Mouse (Mus musculus): Measurements from ENCODE around the gene Khdrbs1.
"Not testable (repeated sequence)": the region's sequence is repeated elsewhere in the genome, so short reads cannot be mapped to it uniquely, and the experiment has no call there.

The Khdrbs1 gene

DNA sequence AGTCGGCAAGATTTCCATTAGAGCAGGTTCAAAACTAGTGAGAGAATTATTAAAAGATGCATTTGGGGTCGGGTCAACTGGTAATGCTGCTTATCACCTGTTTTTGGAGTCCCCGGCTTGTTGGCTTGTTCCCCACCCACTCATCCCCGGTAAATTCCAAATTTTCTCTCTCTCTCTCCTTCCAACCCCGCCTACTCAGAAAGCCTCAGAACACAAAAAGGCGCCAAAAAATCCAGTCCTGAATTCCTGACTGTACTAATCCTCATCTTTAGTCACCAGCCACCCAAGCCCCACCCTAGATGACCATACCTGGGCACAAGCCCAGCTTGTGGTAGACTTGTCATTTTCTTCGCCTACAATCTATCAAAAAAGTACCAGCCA is 897 bp upstream of the Khdrbs1 start:
- DNase-seq, result no peak

DNA sequence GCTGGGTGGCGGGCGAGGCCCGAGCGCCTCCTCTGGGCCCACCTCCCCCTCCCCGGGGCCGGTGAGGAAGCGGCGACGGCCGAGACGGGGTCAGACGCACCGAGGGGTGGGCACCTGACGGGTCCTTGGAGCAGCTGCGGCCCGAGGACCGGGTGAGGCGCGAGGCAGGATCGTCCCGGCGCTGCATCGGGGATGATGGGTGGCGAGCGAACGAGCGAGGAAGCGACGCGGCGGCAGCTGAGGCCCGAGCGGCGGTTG is 200 bp downstream of the Khdrbs1 start:
- DNase-seq, result no peak

DNA sequence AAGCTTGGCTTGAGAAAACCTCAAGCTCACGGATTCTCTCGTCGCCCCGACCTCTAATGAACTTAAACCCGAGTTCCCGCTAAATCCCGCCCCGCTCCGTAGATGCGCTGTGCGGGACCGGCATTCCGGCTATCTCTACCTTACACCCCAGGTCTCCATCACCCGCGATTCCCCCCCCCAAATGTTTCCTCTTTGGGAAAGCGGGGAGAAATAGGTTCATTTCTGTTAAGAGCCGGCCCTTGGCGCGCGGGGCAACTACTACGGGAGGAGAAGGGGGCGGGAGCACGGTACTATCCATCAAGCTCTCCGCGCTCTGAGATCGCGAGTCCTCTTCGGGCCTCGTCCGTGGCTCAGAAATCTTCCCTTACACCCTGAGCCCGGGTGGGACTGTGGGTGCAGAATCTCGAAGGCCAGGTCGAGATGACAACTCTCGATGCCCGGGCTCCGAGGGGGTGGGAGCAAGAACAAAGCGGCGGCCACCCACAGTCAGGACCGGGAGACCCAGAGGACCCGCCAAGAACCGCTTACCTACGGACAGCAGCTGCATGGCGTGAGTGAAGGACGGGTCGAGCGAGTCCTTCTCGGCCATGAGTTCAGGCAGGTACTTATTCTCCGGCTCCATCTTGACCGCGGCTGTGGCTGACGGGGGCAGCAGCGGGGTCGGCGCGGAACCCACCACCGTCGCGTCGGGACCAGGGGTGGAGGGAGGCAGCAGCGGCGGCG is 691 bp downstream of the Khdrbs1 start:
- peak; percentile 47 for DNase-seq

DNA sequence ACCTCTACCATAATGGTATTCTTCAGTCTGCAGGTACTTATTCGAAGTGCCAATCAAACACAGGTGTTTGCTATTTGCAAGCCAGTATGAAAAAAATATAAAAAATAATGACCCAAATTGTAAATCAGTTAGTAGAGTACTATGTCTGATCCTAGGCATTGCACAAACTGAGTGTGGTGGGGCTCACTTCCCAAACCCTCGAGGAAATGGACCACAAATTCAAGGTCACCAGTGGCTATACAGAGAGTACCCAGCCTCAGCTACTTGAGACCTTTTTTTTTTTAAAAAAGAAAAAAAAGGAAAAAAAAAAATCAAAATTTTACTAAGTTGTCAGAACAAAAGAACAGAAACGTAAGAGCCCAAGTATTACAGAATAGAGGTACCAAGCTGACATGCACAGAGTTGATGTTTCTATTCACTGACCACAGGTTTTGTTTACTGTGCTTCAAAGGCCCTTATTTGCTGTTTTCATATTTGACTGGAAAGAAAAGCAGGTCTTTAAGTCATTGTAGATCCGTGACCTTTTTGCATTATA is 2.9 kb downstream of the Khdrbs1 start:
- no peak for DNase-seq

DNA sequence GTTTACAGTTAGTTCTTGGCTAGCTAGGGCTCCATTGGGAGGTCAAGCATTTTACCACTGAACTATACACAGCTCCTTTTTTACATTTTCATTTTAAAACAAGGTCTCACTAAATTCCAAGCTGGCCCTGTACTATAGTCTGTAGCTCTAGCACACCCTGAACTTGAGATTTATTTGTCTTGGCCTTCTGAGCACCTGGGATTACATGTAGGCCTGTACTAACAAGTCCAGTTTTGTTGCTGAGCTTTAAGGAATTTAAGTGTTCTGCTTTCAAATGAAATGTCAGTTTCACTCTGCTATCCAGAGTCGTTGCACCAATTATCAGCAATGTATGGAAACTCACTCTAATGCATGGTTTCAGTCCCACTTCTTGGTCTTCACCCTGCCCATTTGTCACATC is 5.9 kb downstream of the Khdrbs1 start:
- no peak for DNase-seq

DNA sequence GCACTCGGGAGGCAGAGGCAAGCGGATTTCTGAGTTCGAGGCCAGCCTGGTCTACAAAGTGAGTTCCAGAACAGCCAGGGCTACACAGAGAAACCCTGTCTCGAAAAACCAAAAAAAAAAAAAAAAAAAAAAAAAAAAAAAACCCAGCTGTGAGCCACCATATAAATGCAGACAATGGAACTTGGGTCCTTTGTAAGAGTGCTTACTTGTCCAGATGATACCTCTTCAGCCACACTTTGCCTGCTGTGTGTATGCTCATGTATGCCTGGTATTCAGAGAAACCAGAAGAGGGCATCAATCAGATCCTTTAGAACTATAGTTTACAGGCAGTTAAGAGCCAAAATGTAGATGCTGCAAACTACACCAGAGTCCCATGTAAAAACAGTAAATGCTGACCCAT is 6.6 kb downstream of the Khdrbs1 start:
- DNase-seq, result not testable (repeated sequence)

DNA sequence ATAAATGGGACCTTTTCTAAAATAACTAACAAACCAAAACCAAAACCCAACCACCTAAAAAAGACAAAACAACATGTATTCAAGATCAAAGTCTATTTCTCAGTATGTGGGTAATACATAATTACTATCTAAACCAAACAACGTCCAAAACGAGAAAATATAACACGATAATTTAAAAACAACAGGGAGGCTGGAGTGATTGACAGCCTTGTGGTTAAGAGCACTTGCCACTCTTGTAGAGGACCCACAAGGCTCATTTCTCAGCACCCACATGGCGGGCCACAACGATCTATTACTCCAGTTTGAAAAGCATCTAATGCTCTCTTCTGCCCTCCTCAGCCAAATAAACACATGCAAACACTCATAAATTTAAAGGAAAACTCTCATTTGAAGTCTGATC is 10.7 kb downstream of the Khdrbs1 start:
- DNase-seq, result no peak

DNA sequence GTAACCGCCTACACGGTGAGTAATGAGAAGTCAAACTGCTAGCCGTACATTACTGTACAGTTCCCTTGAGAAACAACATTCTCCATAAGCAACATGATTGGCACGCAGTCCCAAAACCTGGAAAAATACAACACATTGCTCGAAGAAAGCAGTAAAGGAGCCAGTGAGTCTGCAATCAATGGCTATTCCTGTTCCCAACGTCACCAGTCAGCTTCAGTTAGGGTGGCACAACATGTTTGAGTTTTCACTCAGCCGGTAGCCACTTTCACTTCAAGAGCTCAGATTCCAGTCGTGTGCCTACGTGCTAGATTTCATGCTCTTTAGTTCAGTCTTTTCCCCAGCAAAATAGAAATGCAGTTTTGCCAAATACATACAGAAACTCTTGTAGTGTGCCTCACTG is 25.8 kb downstream of the Khdrbs1 start:
- DNase-seq, result no peak

DNA sequence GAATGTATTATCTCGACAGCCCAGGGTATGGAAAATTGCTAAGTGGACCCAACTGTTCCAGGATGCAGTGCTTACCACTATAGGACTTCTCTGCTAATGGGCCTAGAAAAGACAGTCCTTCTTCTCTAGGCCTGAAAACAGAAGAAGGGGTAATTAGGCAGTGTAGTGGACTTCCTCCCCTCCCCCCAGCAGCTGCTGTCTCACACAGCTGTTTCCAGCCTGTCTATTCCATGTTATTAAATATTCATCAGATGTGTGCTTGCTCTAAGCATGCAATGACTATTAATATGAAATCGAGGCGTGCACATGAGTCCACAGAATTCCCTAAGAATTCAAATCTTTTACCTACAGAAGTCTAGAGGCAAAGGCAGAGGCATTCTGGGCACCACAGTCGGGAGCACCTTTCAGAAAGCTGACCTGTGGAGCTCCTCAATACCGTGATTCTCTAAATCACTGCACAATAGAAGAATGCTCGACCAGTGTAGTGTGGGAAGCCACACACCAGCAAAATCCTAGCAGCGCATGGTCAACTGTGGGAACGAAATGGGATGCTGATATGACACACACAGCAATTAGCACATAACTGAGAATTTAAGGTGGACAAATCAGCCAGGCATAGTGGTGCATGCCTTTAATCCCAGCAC is 32.5 kb downstream of the Khdrbs1 start:
- peak; percentile 70 for DNase-seq

DNA sequence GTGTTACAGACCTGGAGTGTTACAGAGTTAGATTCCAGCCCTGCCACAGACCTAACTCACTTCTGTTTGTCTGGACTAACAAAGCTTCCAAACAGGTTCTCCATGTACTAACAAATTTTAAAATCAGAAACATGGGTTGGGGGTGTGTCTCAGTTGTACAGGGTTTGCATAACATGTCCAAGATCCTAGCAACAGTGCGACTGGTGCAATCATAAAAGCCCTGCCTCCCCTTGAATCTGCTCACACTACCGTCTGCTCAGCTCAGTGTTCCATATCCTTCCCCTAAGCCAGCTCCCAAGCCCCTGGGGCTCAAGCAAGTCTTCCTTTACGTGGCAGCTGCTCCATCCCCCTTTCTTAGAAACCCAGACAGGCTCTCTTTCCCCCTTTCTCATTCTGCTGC is 35.4 kb downstream of the Khdrbs1 start:
- DNase-seq, result no peak

DNA sequence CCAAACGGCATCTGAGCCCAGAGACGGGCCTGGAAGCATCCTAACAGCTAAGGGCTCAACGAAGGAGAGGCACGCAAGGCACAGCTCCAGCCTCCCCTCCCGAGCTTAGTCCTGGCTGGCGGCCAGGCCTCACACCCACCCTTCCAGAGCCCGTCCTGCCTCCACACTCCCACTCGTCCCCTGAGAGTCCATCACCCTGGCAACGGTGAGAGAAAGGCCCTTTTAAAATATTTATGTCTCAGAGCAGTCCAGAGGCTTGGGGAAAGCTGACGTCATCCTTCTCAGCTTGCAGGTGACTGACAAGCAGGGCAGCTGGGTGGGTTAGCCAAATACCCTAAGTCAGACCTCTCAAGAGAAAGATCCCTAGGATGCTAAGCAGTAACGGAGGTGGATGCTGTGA is 39.6 kb downstream of the Khdrbs1 start:
- peak; percentile 68 for DNase-seq

DNA sequence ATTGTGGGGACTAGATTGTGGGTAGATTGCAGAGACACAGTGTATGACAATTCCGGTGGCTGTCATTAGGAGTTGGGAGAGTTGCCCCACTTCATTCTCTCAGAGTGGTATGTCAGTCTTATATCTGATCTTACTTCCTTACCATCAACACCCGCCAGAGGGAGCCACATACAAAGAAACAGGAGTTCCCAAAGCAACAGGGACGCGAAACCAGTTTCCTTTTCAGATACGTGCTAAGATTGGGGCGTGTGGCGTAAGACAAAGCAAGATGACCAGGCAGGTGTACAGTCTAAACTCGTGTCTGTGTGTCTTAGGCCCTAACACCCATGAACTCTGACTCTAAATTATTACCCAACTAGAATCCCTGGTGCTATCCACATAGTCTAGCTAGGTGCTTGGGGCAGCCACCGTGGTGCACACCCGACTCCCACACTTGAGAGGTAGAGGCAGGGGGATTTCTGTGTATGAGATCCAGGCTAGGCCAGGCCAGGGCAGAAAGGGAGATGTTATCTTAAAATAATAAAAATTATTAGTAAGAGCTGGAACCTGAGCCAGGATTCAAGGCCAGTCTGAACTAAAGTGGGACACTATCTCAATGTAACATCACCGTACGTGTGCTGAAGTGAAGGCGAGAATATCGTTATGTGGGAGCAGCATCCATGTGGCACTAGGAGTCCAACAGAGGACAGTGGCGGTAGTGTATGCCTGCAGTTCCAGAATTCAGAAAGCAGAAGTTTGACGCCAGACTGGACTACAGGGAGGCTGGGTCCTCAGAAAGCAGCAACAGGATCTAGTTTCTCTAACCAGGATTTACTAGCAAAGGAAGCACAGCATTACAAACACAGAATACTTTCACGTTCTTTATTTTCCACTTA is 40.4 kb downstream of the Khdrbs1 start:
- DNase-seq, result peak; percentile 92

DNA sequence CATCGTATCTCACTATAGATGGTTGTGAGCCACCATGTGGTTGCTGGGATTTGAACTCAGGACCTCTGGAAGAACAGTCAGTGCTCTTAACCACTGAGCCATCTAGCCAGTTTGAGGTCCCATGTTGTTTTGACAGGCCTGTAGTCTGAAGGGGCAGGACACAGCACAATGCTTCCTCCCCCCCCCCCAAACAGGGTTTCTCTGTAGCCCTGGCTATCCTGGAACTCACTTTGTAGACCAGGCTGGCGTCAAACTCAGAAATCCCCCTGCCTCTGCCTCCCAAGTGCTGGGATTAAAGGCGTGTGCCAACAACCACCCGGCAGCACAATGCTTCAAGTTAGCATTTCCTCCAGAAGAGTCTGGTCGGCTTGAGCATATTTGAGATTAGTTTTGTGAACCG is 41.4 kb downstream of the Khdrbs1 start:
- DNase-seq, result not testable (repeated sequence)

DNA sequence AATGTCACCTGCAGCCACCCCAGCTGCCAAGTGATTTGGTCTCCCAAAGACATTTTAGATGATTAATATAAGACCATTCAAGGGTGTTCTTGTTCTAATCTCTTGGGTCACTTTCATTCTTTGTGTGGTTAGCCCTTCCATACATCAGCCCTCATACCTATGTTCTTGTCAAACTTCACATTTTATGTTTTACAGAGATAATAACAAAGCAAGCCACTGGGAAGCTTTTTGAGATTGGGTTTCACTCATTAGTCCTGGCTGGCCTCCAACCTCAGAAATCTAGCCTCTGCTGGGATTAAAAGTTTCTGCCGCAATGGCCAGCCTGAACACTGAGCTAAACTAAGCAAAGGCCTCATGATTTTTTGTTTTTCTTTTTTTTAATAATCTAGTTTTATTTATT is 41.9 kb downstream of the Khdrbs1 start:
- no peak for DNase-seq

DNA sequence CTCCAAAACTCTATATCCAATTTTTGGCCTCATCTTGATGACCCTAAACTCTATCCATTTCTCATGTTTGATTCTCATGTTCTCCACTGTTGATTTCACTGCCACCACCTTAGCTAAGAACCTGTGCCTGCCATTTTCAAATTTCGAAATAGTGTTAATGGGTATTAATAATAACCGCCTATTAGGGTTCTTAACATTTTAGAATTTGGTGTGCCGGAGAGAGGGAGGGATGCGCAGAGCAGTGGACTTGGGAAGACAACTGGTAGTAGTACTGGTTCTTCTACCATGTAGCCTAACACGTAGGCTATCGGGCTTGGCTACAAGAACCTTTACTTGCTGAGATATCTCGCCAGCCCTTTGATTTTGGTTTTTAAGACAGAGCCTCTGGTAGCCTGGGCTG is 44.9 kb downstream of the Khdrbs1 start:
- DNase-seq, result no peak

DNA sequence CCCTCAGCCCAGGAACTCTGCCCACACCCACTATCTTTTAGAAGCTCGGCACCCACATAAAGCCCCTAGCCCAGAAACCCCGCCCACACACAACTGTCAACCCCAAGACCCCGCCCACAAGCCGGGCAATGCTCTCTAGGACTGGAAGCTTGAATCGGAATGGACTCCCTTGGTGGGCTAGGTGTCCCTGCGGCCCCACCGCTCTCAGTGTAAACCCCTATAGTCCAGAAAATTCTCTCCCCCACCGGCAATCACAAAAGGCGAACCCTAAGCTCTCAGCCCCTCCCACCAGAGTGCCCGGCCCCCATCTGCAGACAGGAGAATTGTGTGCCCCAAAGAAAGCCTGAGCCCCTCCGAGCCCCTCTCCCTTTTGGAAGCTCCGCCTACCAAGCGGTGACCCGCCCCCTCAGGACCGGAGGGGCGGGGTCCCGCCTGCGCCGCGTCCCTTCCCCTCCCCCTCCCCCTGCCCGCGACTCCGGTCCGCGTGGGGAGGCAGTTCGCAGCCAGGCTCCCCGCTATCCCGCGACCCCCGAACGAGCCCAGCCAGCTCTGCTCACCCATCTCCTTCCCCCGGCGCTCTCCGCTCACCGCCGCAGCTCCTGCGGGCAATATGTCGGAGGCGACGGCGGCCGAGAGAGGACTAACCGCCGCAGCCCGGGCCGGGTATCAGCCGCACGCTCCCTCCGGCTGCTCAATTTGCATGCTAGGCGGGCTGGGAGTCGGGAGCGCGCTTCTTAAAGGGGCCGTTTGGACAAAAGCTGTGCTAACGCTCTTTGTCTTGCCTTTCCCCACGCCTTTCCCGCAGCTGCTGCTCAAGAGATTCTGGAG is 45.7 kb downstream of the Khdrbs1 start, which contains the start of gene Tmem39b:
Gene Tmem39b (minus strand): TSS at position 681 of the 828 bp plus-strand sequence.
- DNase-seq, result peak; percentile 97

DNA sequence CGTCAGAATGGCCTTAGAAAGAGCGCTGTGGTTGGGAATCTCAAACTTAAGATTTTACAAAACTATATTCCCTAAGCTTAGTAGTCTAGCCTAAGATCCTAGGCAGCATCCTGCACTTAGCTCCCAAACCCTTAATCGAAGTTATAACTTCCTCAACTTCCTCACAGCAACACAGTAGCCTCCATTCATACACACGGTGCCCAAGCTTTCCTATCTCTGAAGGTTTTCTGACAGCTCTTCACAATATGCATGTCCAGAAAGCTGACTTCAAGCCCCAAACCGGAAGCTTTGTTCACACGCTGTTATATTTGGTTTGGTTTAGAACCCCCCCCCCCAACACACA is 46.3 kb downstream of the Khdrbs1 start:
- no peak for DNase-seq

DNA sequence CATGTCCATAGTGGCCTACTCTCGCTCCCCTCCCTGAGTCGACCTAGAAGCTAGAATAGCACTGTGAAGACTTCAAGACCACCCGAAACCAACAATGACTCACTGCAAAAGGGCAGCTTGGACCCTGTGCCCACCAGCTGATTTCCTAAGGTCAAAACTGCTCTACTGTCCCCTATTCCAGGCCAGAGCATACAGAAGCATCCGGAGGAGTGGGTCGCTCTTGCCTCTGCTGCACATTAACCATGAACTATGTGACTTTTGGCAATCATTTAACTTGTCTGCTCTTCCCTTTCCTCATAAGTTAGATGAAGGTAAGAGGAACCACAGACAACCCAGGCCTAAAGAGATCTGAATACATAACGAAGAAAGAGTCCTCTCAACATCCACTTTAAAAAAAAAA is 57.6 kb downstream of the Khdrbs1 start:
- DNase-seq, result no peak

DNA sequence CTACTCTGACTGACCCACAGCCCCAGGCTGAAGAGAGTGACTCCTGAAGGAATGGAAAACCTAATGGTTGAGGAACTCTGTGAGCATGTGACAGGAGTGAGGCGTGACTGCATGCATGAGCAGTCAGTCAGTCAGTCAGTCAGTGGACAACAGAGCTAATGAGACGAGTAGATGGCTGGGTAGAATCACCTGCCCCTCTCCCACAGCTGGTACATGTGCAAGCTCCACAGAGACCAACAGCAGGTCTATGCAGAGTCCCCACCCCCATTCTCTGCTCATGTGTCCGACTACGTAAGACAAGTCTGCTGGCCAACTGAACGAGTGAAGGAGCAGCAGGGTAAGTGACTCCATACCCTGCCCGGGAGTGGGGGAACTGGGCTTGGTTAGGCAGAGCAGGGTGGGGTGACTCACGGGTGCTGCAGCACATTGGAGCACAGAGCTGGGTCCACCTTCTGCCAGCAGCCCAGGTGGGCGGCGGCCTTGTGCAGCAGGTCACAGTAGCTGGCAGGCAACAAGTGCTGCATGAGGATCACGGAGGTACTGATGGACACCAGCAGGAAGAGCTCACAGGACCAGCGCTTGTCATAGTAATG is 58.1 kb downstream of the Khdrbs1 start:
- no peak for DNase-seq

DNA sequence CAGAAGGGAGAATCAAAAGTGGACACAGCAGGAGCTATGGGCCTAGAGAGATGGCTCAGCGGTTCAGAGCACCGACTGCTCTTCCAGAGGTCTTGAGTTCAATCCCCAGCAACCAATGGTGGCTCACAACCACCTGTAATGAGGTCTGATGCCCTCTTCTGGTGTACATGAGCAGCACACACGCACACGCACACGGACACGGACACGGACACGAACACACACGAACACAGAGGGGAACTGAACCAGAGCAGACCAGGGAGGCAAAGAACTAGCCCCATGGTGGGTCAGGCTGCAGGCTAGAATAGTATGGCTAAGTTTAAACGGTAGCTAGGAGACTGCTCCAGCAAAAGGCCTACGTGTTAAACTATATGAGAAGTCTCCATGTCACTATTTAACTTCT is 60.3 kb downstream of the Khdrbs1 start:
- DNase-seq, result no peak

DNA sequence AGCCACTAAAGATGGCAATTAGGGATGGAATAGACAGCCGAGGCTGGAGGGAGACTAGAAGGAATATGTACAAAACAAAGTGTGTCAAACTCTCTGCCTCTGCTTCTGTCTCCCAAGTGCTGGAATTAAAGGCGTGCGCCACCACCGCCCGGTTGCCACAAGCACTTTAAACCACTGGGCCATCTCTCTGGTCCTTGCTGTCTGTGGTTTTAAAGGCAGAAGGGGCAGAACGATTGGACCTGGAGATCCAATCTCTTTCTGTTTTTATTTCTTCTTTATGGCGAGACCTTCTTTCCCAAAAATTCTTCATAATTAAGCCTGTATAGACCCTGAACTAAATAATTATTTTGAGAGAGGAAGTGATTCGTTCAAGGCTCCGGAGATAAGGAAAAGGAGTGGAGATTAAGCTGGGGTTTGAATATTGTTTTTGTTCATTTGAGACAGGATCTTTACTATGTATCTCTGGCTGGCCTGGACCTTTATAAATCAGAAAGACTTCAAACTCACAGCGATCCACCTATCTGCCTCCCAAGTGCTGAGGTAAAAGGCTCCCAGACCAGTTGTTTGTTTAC is 69.1 kb downstream of the Khdrbs1 start:
- no peak for DNase-seq
